Mouse (Mus musculus) liver, adult 2 months (tissue): ENCODE measurements around the gene Mlkl. TPM values are rescaled to one million over a fixed set of nuclear protein-coding genes. Genes with fewer than 3 reads are reported as not detected.
"Not testable (repeated sequence)": the region's sequence is repeated elsewhere in the genome, so short reads cannot be mapped to it uniquely, and the experiment has no call there.

Experiments used
- DNase-seq: peaks from one replicate; pipeline ENCODE4 v3.0.0-alpha.2; 2011; ENCODE audit warnings: low read depth, low spot score; ENCODE audit errors: extremely low read depth
- H3K27ac ChIP-seq: fragments of 200-500 bp; replicated peaks from 2 replicates; pipeline ENCODE4 v1.5.1; 2012; ENCODE audit warnings: low read depth, mild to moderate bottlenecking, control low read depth, inconsistent platforms, low read length; ENCODE audit not compliant: insufficient read depth
- H3K27me3 ChIP-seq: fragments of 200-500 bp; 2 replicates; pipeline ENCODE4 v1.6.1; 2012; ENCODE audit warnings: mild to moderate bottlenecking, moderate library complexity, low read length, inconsistent platforms; ENCODE audit not compliant: control insufficient read depth, insufficient read depth
- H3K36me3 ChIP-seq: fragments of 200-500 bp; 2 replicates; pipeline ENCODE4 v1.6.1; 2012; ENCODE audit warnings: low read length, inconsistent platforms; ENCODE audit not compliant: control insufficient read depth, insufficient read depth
- H3K4me1 ChIP-seq: fragments of 200-500 bp; 2 replicates; pipeline ENCODE4 v1.6.1; 2011; ENCODE audit warnings: low read length; ENCODE audit not compliant: control insufficient read depth, insufficient read depth
- H3K4me3 ChIP-seq: fragments of 200-500 bp; 2 replicates; pipeline ENCODE4 v1.5.1; 2011; ENCODE audit warnings: low read depth, mild to moderate bottlenecking, control low read depth, low read length, moderate library complexity; ENCODE audit not compliant: insufficient read depth
- H3K79me2 ChIP-seq: fragments of 200-500 bp; 2 replicates; pipeline ENCODE4 v1.6.1; 2012; ENCODE audit warnings: inconsistent platforms, mild to moderate bottlenecking, low read length, moderate library complexity; ENCODE audit not compliant: control insufficient read depth, insufficient read depth
- H3K9ac ChIP-seq: fragments of 200-500 bp; 2 replicates; pipeline ENCODE4 v1.6.1; 2012; ENCODE audit warnings: low read depth, mild to moderate bottlenecking, control low read depth, inconsistent platforms, low read length
- CTCF ChIP-seq: fragments of 200-500 bp; IDR thresholded peaks from 2 replicates; pipeline ENCODE4 v1.5.1; 2011; ENCODE audit warnings: low read depth, low read length, control low read depth
- POLR2A ChIP-seq: fragments of 200-500 bp; IDR thresholded peaks from 2 replicates; pipeline ENCODE4 v1.6.1; 2011; ENCODE audit warnings: low read length, control low read depth; ENCODE audit not compliant: insufficient read depth; ENCODE audit errors: extremely low read depth
- WGBS: fragments of 180-500 bp; shearing (Covaris S2); methylation state at CpG from one replicate; pipeline ENCODE4 v1.1.7; 2018; 5-methylcytosine and 5-hydroxymethylcytosine counted together
- polyA plus RNA-seq: library from polyadenylated mRNA; depleted of rRNA; stranded (reverse); fragments of >200 nt; gene quantifications from 2 replicates; pipeline ENCODE4 v1.2.3, GENCODE M21; 2012
- total RNA-seq: library from RNA; depleted of rRNA; stranded (reverse); fragments of >200 nt; gene quantifications from 2 replicates; pipeline ENCODE4 v1.2.3, GENCODE M21; 2014

The Mlkl gene
- total and polyA plus RNA-seq, 2 experiments: 2.5 to 6.4 TPM

GRCm38 (mm10) chr8:111305031-111305730 lies 32.8 kb downstream of the Mlkl start:
- WGBS: 29% methylated on average over 5 of the region's 5 CpGs
- Histone ChIP-seq H3K36me3 (no peaks in the 10 kb centered on the region), H3K79me2 (no peaks in the 10 kb centered on the region), H3K27ac (no peak overlapping the region), H3K27me3 (no peaks in the 10 kb centered on the region), H3K4me1 (no peaks in the 10 kb centered on the region), H3K4me3 (no peak overlapping the region), H3K9ac (no peak overlapping the region)
- TF ChIP-seq CTCF (no peak), POLR2A (no peak)
- peak; percentile 39 for DNase-seq

DNA sequence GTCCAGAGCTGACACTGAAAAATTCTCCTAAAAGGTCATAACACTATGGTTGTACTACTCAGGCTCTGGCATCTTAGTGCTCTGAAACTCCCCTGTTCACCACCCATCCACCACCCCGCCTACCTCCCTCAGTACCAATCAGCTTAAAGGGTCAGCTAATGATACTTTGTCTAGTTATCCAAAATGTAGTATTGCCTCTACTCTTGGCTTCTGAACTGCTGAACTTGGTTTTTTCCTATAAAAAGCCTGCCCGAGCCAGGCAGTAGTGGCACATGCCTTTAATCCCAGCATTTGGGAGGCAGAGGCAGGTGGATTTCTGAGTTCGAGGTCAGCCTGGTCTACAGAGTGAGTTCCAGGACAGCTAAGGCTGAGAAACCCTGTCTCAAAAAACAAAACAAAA lies 33.6 kb downstream of the Mlkl start:
- no peak overlapping the region for H3K9ac ChIP-seq
- no peaks in the 10 kb centered on the region for H3K36me3 ChIP-seq
- H3K27me3 ChIP-seq: no peaks in the 10 kb centered on the region
- H3K79me2 ChIP-seq: no peaks in the 10 kb centered on the region
- WGBS: 92% methylated on average over 3 of the region's 3 CpGs
- H3K27ac ChIP-seq: no peak overlapping the region
- TF ChIP-seq CTCF (no peak), POLR2A (no peak)
- no peak for DNase-seq
- H3K4me1 ChIP-seq: no peaks in the 10 kb centered on the region
- H3K4me3 ChIP-seq: no peak overlapping the region

DNA sequence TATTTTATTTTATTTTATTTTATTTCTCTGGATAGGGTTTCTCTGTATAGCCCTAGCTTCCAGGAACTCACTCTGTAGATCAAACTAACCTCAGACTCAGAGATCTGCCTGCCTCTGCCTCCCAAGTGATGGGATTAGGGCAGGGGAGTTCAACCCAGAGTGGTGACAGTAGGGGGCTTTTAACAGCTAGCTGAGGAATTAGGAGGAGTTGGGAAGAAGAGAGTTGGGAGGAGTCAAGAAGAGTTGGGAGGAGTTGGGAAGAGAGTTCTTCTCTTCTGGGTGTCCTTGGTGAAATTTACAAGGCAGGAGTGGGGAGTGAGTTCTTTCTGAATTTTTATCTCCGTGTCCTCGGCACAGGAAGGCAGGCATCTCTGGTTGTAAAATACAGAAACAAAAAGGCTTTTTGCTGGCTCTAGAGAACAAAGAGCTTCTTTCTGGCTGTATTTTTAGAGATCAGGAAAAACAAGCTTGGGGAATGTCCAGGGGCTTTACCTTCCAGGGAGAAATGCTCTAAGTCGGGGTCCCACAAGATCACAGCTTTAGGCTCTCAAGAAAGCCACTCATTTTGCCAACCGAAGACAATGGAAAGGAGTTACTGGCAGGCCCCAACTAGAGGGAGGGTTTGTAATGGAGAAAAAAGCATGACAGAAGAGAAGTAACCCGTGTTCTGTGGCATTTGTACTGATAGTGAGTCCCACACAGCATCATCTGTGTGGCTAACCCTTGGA lies 34.7 kb downstream of the Mlkl start:
- not testable (repeated sequence) for H3K36me3 ChIP-seq, DNase-seq, H3K27me3 ChIP-seq, H3K27ac ChIP-seq, H3K79me2 ChIP-seq, H3K4me1 ChIP-seq, H3K4me3 ChIP-seq, H3K9ac ChIP-seq
- 84% methylated on average over 5 of the region's 5 CpGs for WGBS

- WGBS: 58% methylated on average over 11 of the region's 11 CpGs
- Histone ChIP-seq H3K9ac (no peak overlapping the region), H3K36me3 (peaks cover 8% of the 10 kb centered on the region; the same call in 1 of the 2 replicates), H3K27ac (no peak overlapping the region), H3K79me2 (peaks cover 3% of the 10 kb centered on the region; the same call in 1 of the 2 replicates), H3K4me3 (no peak overlapping the region), H3K27me3 (no peaks in the 10 kb centered on the region), H3K4me1 (no peaks in the 10 kb centered on the region)
- peak; percentile 18; the same call in 1 of the 2 replicates for TF ChIP-seq CTCF
- TF ChIP-seq POLR2A: no peak
- no peak for DNase-seq
These were observed 37.1 kb downstream of the Mlkl start for GRCm38 (mm10) chr8:111300597-111301546.

DNA sequence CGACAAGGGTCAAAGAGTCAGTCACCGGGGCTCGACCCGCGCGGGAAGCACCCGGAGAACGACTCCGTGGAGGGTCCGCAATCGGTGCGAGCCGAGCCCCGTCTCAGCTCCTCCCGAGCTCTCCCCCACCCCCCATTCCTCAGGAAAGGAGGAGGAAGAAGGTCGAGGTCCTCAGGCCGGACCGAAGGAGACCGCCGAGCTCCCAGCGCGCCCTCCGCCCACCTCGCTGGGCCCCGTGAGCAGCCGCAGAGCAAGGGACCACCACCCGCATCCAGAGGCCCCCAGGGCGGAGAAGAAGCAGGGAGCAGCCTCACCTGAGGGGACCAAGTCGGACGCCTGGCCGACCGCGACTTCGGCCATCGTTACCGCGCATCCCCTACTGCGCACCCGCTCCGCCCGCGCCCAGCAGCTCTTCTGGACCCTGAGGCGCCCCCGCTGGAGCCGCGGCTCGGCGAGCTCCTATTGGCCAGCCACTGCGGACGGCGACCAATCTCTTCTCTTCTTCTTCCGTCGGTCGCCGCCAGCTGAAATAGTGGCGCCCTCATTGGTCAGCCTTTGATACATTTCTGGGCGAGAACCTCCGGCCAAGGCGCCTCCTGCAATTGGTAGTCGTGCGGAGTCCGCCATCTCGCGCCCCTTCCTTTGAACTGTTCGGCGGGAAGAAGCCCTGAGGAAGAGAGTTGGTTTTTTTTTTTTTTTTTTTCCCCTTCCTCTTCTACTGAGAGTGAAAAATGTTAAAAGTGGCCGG lies 38.0 kb downstream of the Mlkl start, which contains the start of gene Rfwd3:
Gene Rfwd3 (minus strand): TSS at position 402 of the 748 bp plus-strand sequence.
- Histone ChIP-seq H3K27ac (peak within 1 kb of the TSS; percentile 67), H3K4me3 (peak within 1 kb of the TSS; percentile 93), H3K36me3 (peaks cover 12% of the 10 kb centered on the region; the same call in 1 of the 2 replicates), H3K4me1 (no peaks in the 10 kb centered on the region), H3K27me3 (no peaks in the 10 kb centered on the region), H3K9ac (peak within 1 kb of the TSS; percentile 93), H3K79me2 (peaks cover 3% of the 10 kb centered on the region; the same call in 1 of the 2 replicates)
- peak; percentile 91 for DNase-seq
- under 1% methylated on average over 67 of the region's 67 CpGs for WGBS
- TF ChIP-seq CTCF (no peak), POLR2A (peak; percentile 62; the same call in 1 of the 2 replicates)
